Mouse (Mus musculus) heart, postnatal 0 days (tissue): ENCODE measurements at regions not wholly inside any gene's neighbourhood (a gene's known extent, or its start where the extent isn't known, plus 50 kb on each side); places are given as distances from the start of the nearest gene placed in this dataset.

Experiments
- CTCF ChIP-seq: IDR thresholded peaks from 2 replicates; pipeline ENCODE4 v1.5.1; 2016; ENCODE audit warnings: antibody characterized with exemption, control low read depth, low read depth
- EP300 ChIP-seq: IDR thresholded peaks from 2 replicates; pipeline ENCODE4 v1.6.1; 2016; ENCODE audit warnings: antibody characterized with exemption, low read depth

GRCm38 (mm10) chr13:33762293-33763125, 80.7 kb downstream of the Serpinb6e start:
- TF ChIP-seq CTCF: peak; percentile 58
- TF ChIP-seq EP300: no peak
